Mouse (Mus musculus) brain, embryonic 14.5 days (tissue): Measurements from ENCODE around the gene Cyba.

Experiments used
- CTCF ChIP-seq: fragments of 200-500 bp; IDR thresholded peaks from 2 replicates; pipeline ENCODE4 v1.5.1; 2012; ENCODE audit warnings: inconsistent platforms, mild to moderate bottlenecking, moderate library complexity, borderline replicate concordance; ENCODE audit not compliant: insufficient read depth, insufficient read length; ENCODE audit errors: extremely low read depth
- POLR2A ChIP-seq: fragments of 200-500 bp; IDR thresholded peaks from 2 replicates; pipeline ENCODE4 v1.6.1; 2012; ENCODE audit warnings: mild to moderate bottlenecking, inconsistent platforms, borderline replicate concordance; ENCODE audit not compliant: poor library complexity, insufficient read depth, insufficient read length, severe bottlenecking; ENCODE audit errors: extremely low read depth

GRCm38 (mm10) chr8:122467816-122468215 is 35.1 kb upstream of the Cyba start:
- TF ChIP-seq CTCF (no peak), POLR2A (no peak)
